Mouse (Mus musculus) kidney, embryonic 14.5 days (tissue): Measurements from ENCODE around the gene Xrra1. TPM values are rescaled to one million over a fixed set of nuclear protein-coding genes. Genes with fewer than 3 reads are reported as not detected.

ENCODE experiments used
- ATAC-seq: fragments of 200-750 bp; cut with Nextera tagmentation; 2 replicates; pipeline ENCODE4 v1.8.0; 2017; ENCODE audit warnings: moderate number of reproducible peaks, mild to moderate bottlenecking, moderate TSS enrichment, moderate library complexity; ENCODE audit not compliant: low FRiP score, low TSS enrichment
- H3K27ac ChIP-seq: fragments of 300-500 bp; sonication (generic); 2 replicates; pipeline ENCODE4 v1.5.1; 2014; ENCODE audit warnings: low read depth, mild to moderate bottlenecking, low read length, moderate library complexity, mixed read lengths
- H3K27me3 ChIP-seq: fragments of 300-500 bp; sonication (generic); 2 replicates; pipeline ENCODE4 v1.6.1; 2014; ENCODE audit warnings: mild to moderate bottlenecking, low read length; ENCODE audit not compliant: control insufficient read depth, insufficient read depth
- H3K36me3 ChIP-seq: fragments of 300-500 bp; sonication (generic); 2 replicates; pipeline ENCODE4 v1.6.1; 2014; ENCODE audit warnings: low read length, mixed read lengths; ENCODE audit not compliant: control insufficient read depth, insufficient read depth
- H3K4me1 ChIP-seq: fragments of 300-500 bp; sonication (generic); 2 replicates; pipeline ENCODE4 v1.6.1; 2014; ENCODE audit warnings: low read length, mixed read lengths; ENCODE audit not compliant: control insufficient read depth, insufficient read depth
- H3K4me2 ChIP-seq: fragments of 300-500 bp; sonication (generic); replicated peaks from 2 replicates; pipeline ENCODE4 v1.6.1; 2014; ENCODE audit warnings: low read depth, mild to moderate bottlenecking, low read length
- H3K4me3 ChIP-seq: fragments of 300-500 bp; sonication (generic); 2 replicates; pipeline ENCODE4 v1.5.1; 2014; ENCODE audit warnings: mild to moderate bottlenecking, low read length
- H3K9ac ChIP-seq: fragments of 300-500 bp; sonication (generic); 2 replicates; pipeline ENCODE4 v1.6.1; 2014; ENCODE audit warnings: low read depth, mild to moderate bottlenecking, low read length, moderate library complexity
- H3K9me3 ChIP-seq: fragments of 300-500 bp; sonication (generic); 2 replicates; pipeline ENCODE4 v1.6.1; 2016; ENCODE audit warnings: low read length; ENCODE audit not compliant: control insufficient read depth
- WGBS: fragments of 180-500 bp; shearing (Covaris S2); extraction: QIAGEN DNeasy Blood & Tissue Kit; methylation state at CpG from one replicate; pipeline ENCODE4 v1.1.7; 2014; 5-methylcytosine and 5-hydroxymethylcytosine counted together
- polyA plus RNA-seq: library from polyadenylated mRNA; unstranded; fragments of >200 nt; fragmentation: Nextera tagmentation; extraction: Ambion mirVana; gene quantifications from 2 replicates; pipeline ENCODE4 v1.2.1, GENCODE M21; 2014

The Xrra1 gene
- polyA plus RNA-seq, 1 experiment from 2014 or later: 0.47 TPM

- Histone ChIP-seq H3K4me2 (0 out of 2 replicates have a peak overlapping the region, but pooled peaks have one; percentile 2), H3K4me1 (peaks cover 29% of the 10 kb centered on the region), H3K36me3 (no peaks in the 10 kb centered on the region), H3K27me3 (no peaks in the 10 kb centered on the region), H3K9me3 (no peaks in the 10 kb centered on the region), H3K9ac (no peak overlapping the region), H3K27ac (0 out of 2 replicates have a peak overlapping the region, but pooled peaks have one; percentile 12), H3K4me3 (no peak overlapping the region)
- 58% methylated on average over 8 of the region's 8 CpGs for WGBS
- ATAC-seq: no peak
Measured at GRCm38 (mm10) chr7:99962536-99963236, 103.8 kb downstream of the Xrra1 start.

- no peak overlapping the region for H3K4me3 ChIP-seq
- WGBS: 66% methylated on average over 3 of the region's 3 CpGs
- no peaks in the 10 kb centered on the region for H3K36me3 ChIP-seq
- H3K4me1 ChIP-seq: peaks cover 29% of the 10 kb centered on the region
- 0 out of 2 replicates have a peak overlapping the region, but pooled peaks have one; percentile 12 for H3K27ac ChIP-seq
- ATAC-seq: no peak
- 0 out of 2 replicates have a peak overlapping the region, but pooled peaks have one; percentile 2 for H3K4me2 ChIP-seq
- H3K9me3 ChIP-seq: no peaks in the 10 kb centered on the region
- no peak overlapping the region for H3K9ac ChIP-seq
- no peaks in the 10 kb centered on the region for H3K27me3 ChIP-seq
Measured at GRCm38 (mm10) chr7:99963237-99963860, 104.4 kb downstream of the Xrra1 start.

GRCm38 (mm10) chr7:99965020-99965841 is 106.3 kb downstream of the Xrra1 start:
- WGBS: 14% methylated on average over 9 of the region's 9 CpGs
- Histone ChIP-seq H3K36me3 (no peaks in the 10 kb centered on the region), H3K4me1 (peaks cover 33% of the 10 kb centered on the region), H3K4me3 (no peak overlapping the region), H3K27ac (peak overlapping the region; percentile 34; the same call in 1 of the 2 replicates), H3K4me2 (no peak overlapping the region), H3K27me3 (no peaks in the 10 kb centered on the region), H3K9me3 (no peaks in the 10 kb centered on the region), H3K9ac (peak overlapping the region; percentile 8; the same call in 1 of the 2 replicates)
- peak; percentile 75 for ATAC-seq

GRCm38 (mm10) chr7:99966011-99966721 is 107.2 kb downstream of the Xrra1 start:
- no peak overlapping the region for H3K4me3 ChIP-seq
- peak overlapping the region; percentile 30; the same call in 1 of the 2 replicates for H3K27ac ChIP-seq
- no peaks in the 10 kb centered on the region for H3K27me3 ChIP-seq
- no peaks in the 10 kb centered on the region for H3K36me3 ChIP-seq
- H3K9me3 ChIP-seq: no peaks in the 10 kb centered on the region
- no peak overlapping the region for H3K4me2 ChIP-seq
- H3K4me1 ChIP-seq: peaks cover 34% of the 10 kb centered on the region
- H3K9ac ChIP-seq: no peak overlapping the region; the same call in 1 of the 2 replicates
- ATAC-seq: no peak
- 41% methylated on average over 9 of the region's 9 CpGs for WGBS

Other genes with a start within 250 kb of the Xrra1 start
- gene Tpbgl, start 232.0 kb upstream of the Xrra1 start, polyA plus RNA-seq: 0.50 and 0.83 TPM in 2 replicates
- gene Slco2b1, start 147.8 kb upstream of the Xrra1 start, polyA plus RNA-seq: 0.90 and 1.2 TPM in 2 replicates
- not detected in 2 replicates for gene Olfr520, start 128.8 kb upstream of the Xrra1 start, polyA plus RNA-seq
- gene Olfr521, start 95.6 kb upstream of the Xrra1 start, polyA plus RNA-seq: not detected in 2 replicates
- 2.2 and 4.1 TPM in 2 replicates for gene Neu3, start 30.7 kb upstream of the Xrra1 start, polyA plus RNA-seq
- gene Spcs2, start 4.3 kb downstream of the Xrra1 start, polyA plus RNA-seq: 346 and 377 TPM in 2 replicates
- 7.3 and 8.2 TPM in 2 replicates for gene Rnf169, start 121.3 kb downstream of the Xrra1 start, polyA plus RNA-seq
- gene Chrdl2, start 147.1 kb downstream of the Xrra1 start, polyA plus RNA-seq: 0.32 and 0.84 TPM in 2 replicates